Comparison of ENCODE assay signal across 9 mouse cellular contexts in genomic region chr10:21420457-21421424, GRCm38 (mm10). TPM values are rescaled to one million over a fixed set of nuclear protein-coding genes. Genes with fewer than 3 reads are reported as not detected.
DNase-seq lines count a peak whose midpoint lies in the region; ATAC-seq and TF ChIP-seq lines count a peak whose summit lies in the region.
"Had no signal": no experiment of that assay in that cellular context is flagged by ENCODE, and none has a peak within 500 bp of the region (broad histone marks: within the 10 kb centered on the region; RNA-seq: fewer than 3 reads in every experiment).

No protein-coding gene starts in this region.

- H3K4me3 ChIP-seq in forebrain, postnatal 0 days (ENCODE audit: low read depth, low read length) = no peak overlapping the region
- H3K4me3 ChIP-seq: embryonic facial prominence, embryonic 12.5 days had no signal

- TF ChIP-seq CTCF in forebrain, postnatal 0 days (IDR thresholded peaks at IDR 0.05; ENCODE audit: low read depth) = peak; percentile 71

- no peak overlapping the region for H3K27ac ChIP-seq in forebrain, postnatal 0 days (ENCODE audit: low read depth, low read length)
- H3K27ac ChIP-seq: embryonic facial prominence, embryonic 12.5 days had no signal

- 76% methylated on average over 24 of the region's 24 CpGs for WGBS in forebrain, postnatal 0 days

- H3K27me3 ChIP-seq in forebrain, postnatal 0 days (ENCODE audit: insufficient read depth, low read length) = no peaks in the 10 kb centered on the region
- H3K27me3 ChIP-seq: embryonic facial prominence, embryonic 12.5 days had no signal

- no peak for ATAC-seq in forebrain, postnatal 0 days
- ATAC-seq in megakaryocyte progenitor cell, adult 5-6 weeks (replicated peaks; ENCODE audit: poor library complexity) = peak; percentile 94

- H3K4me2 ChIP-seq in forebrain, postnatal 0 days (ENCODE audit: low read depth) = no peak overlapping the region
- H3K4me2 ChIP-seq: embryonic facial prominence, embryonic 12.5 days had no signal

- H3K4me1 ChIP-seq in forebrain, postnatal 0 days (ENCODE audit: insufficient read depth) = no peaks in the 10 kb centered on the region
- H3K4me1 ChIP-seq: embryonic facial prominence, embryonic 12.5 days had no signal

- no peaks in the 10 kb centered on the region for H3K9me3 ChIP-seq in forebrain, postnatal 0 days (ENCODE audit: low read length)
- H3K9me3 ChIP-seq: embryonic facial prominence, embryonic 12.5 days had no signal

- H3K9ac ChIP-seq in forebrain, postnatal 0 days = no peak overlapping the region
- H3K9ac ChIP-seq: embryonic facial prominence, embryonic 12.5 days had no signal

- H3K36me3 ChIP-seq in forebrain, postnatal 0 days (ENCODE audit: insufficient read depth) = no peaks in the 10 kb centered on the region
- H3K36me3 ChIP-seq: embryonic facial prominence, embryonic 12.5 days had no signal

- DNase-seq in gastrocnemius, adult 18-20 months (ENCODE audit: low spot score) = peak; percentile 58
- no peak for DNase-seq in gastrocnemius, postnatal 25 days
- DNase-seq in B cell, adult 2 months = peak; percentile 73 to 76
- peak; percentile 54 for DNase-seq in adrenal gland, postnatal 25 days
- peak; percentile 46 for DNase-seq in forebrain, postnatal 0 days
- DNase-seq in layer of hippocampus, adult 9-11 months = peak; percentile 23
- DNase-seq in testis, postnatal 14 days (ENCODE audit: low spot score) = peak; percentile 44

RNA-seq across cellular contexts. Expression of gene Aldh8a1, which starts 43.6 kb away (rescaled TPM):
- total RNA-seq in gastrocnemius, adult 18-20 months (2021) = not detected
- total RNA-seq in gastrocnemius, postnatal 25 days (2021) = not detected
- 0.12 and 0.67 TPM in 2 replicates for total RNA-seq in adrenal gland, postnatal 25 days (2021)
- total RNA-seq in forebrain, postnatal 0 days (2014; rRNA removed) = 0.10 TPM in 1 of 2 replicates, not detected in the other
- not detected in 2 replicates for polyA plus RNA-seq in forebrain, postnatal 0 days (2015; fragmentation: Nextera tagmentation; extraction: Ambion mirVana)
- not detected in 2 replicates for total RNA-seq in megakaryocyte progenitor cell, adult 5-6 weeks (2015)
- not detected in 2 replicates for total RNA-seq in megakaryocyte progenitor cell, adult 5-6 weeks (2017)
